Mouse (Mus musculus): ENCODE measurements around the gene Gga1.
"Not testable (repeated sequence)": the region's sequence is repeated elsewhere in the genome, so short reads cannot be mapped to it uniquely, and the experiment has no call there.

Gene Gga1

GRCm38 (mm10) chr15:78877810-78878390 is 910 bp downstream of the Gga1 start:
- DNase-seq, result peak; percentile 38

GRCm38 (mm10) chr15:78878792-78879516 is 2.0 kb downstream of the Gga1 start:
- not testable (repeated sequence) for DNase-seq

GRCm38 (mm10) chr15:78880432-78880831 is 3.4 kb downstream of the Gga1 start:
- DNase-seq, result no peak

- no peak for DNase-seq
Observed at GRCm38 (mm10) chr15:78881828-78882227, 4.8 kb downstream of the Gga1 start.

- no peak for DNase-seq
Observed at GRCm38 (mm10) chr15:78889401-78889853, 12.4 kb downstream of the Gga1 start.

GRCm38 (mm10) chr15:78892440-78892839 is 15.4 kb downstream of the Gga1 start:
- no peak for DNase-seq

GRCm38 (mm10) chr15:78894726-78895125 is 17.7 kb downstream of the Gga1 start:
- DNase-seq, result no peak

GRCm38 (mm10) chr15:78895741-78896140 is 18.8 kb downstream of the Gga1 start:
- DNase-seq, result no peak

GRCm38 (mm10) chr15:78896149-78896548 is 19.2 kb downstream of the Gga1 start:
- no peak for DNase-seq

- DNase-seq, result no peak
Observed at GRCm38 (mm10) chr15:78897488-78897887, 20.5 kb downstream of the Gga1 start.

- DNase-seq, result no peak
Observed at GRCm38 (mm10) chr15:78898507-78899001, 21.6 kb downstream of the Gga1 start.

- no peak for DNase-seq
Observed at GRCm38 (mm10) chr15:78899409-78899739, 22.4 kb downstream of the Gga1 start, which contains the start of gene Gm49510. TSS of gene Gm49510 (plus strand) at chr15:78899667.

- no peak for DNase-seq
Observed at GRCm38 (mm10) chr15:78899740-78900584, 23.0 kb downstream of the Gga1 start, which contains the start of gene Sh3bp1. TSS of gene Sh3bp1 (plus strand) at chr15:78899768.

- no peak for DNase-seq
Observed at GRCm38 (mm10) chr15:78900585-78901421, 23.8 kb downstream of the Gga1 start.

- no peak for DNase-seq
Observed at GRCm38 (mm10) chr15:78901422-78901789, 24.4 kb downstream of the Gga1 start.

GRCm38 (mm10) chr15:78903243-78903642 is 26.3 kb downstream of the Gga1 start:
- DNase-seq, result peak; percentile 78

- DNase-seq, result no peak
Observed at GRCm38 (mm10) chr15:78908399-78908798, 31.4 kb downstream of the Gga1 start.

- no peak for DNase-seq
Observed at GRCm38 (mm10) chr15:78908982-78909381, 32.0 kb downstream of the Gga1 start.

- peak; percentile 39 for DNase-seq
Observed at GRCm38 (mm10) chr15:78912040-78912439, 35.0 kb downstream of the Gga1 start.

- DNase-seq, result peak; percentile 97
Observed at GRCm38 (mm10) chr15:78913632-78914090, 36.7 kb downstream of the Gga1 start, which contains the start of gene Pdxp. TSS of gene Pdxp (plus strand) at chr15:78913919.

GRCm38 (mm10) chr15:78914091-78914822 is 37.3 kb downstream of the Gga1 start:
- DNase-seq, result peak; percentile 73
